Mouse (Mus musculus) limb, embryonic 11.5 days (tissue): ENCODE data around the gene Oxsm. TPM values are rescaled to one million over a fixed set of nuclear protein-coding genes. Genes with fewer than 3 reads are reported as not detected.
A peak's percentile ranks its signal among the peaks of the same experiment; 100 is the strongest.

Experiments used
- ATAC-seq: fragments of 200-750 bp; cut with Nextera tagmentation; 2 replicates; pipeline ENCODE4 v1.8.0; 2017; ENCODE audit warnings: low read depth; ENCODE audit not compliant: insufficient number of reproducible peaks, low FRiP score, low TSS enrichment
- DNase-seq: peaks from one replicate; pipeline ENCODE4 v3.0.0-alpha.2; 2015; ENCODE audit warnings: low spot score
- H3K27ac ChIP-seq: fragments of 300-500 bp; sonication (generic); replicated peaks from 2 replicates; pipeline ENCODE4 v1.5.1; 2014; ENCODE audit warnings: low read depth, mild to moderate bottlenecking, low read length
- H3K27me3 ChIP-seq: fragments of 300-500 bp; sonication (generic); 2 replicates; pipeline ENCODE4 v1.6.1; 2014; ENCODE audit warnings: mild to moderate bottlenecking, low read length, mixed read lengths; ENCODE audit not compliant: control insufficient read depth, insufficient read depth
- H3K36me3 ChIP-seq: fragments of 300-500 bp; sonication (generic); 2 replicates; pipeline ENCODE4 v1.6.1; 2014; ENCODE audit warnings: mild to moderate bottlenecking, low read length, moderate library complexity, mixed read lengths; ENCODE audit not compliant: control insufficient read depth, insufficient read depth
- H3K4me1 ChIP-seq: fragments of 300-500 bp; sonication (generic); 2 replicates; pipeline ENCODE4 v1.6.1; 2014; ENCODE audit warnings: low read length, mixed read lengths; ENCODE audit not compliant: control insufficient read depth, insufficient read depth
- H3K4me2 ChIP-seq: fragments of 300-500 bp; sonication (generic); 2 replicates; pipeline ENCODE4 v1.6.1; 2014; ENCODE audit warnings: low read depth, mild to moderate bottlenecking, moderate library complexity; ENCODE audit not compliant: severe bottlenecking
- H3K4me3 ChIP-seq: fragments of 300-500 bp; sonication (generic); 2 replicates; pipeline ENCODE4 v1.5.1; 2014; ENCODE audit warnings: low read depth, low read length
- H3K9ac ChIP-seq: fragments of 300-500 bp; sonication (generic); 2 replicates; pipeline ENCODE4 v1.6.1; 2014; ENCODE audit warnings: mild to moderate bottlenecking, low read length
- H3K9me3 ChIP-seq: fragments of 300-500 bp; sonication (generic); 2 replicates; pipeline ENCODE4 v1.6.1; 2016; ENCODE audit warnings: low read length; ENCODE audit not compliant: control insufficient read depth
- WGBS: fragments of 180-500 bp; shearing (Covaris S2); extraction: QIAGEN DNeasy Blood & Tissue Kit; methylation state at CpG from one replicate; pipeline ENCODE4 v1.1.7; 2014; 5-methylcytosine and 5-hydroxymethylcytosine counted together
- polyA plus RNA-seq: library from polyadenylated mRNA; unstranded; fragments of >200 nt; fragmentation: Nextera tagmentation; extraction: Ambion mirVana; gene quantifications from 2 replicates; pipeline ENCODE4 v1.2.1, GENCODE M21; 2014

Oxsm gene
- polyA plus RNA-seq, 1 experiment from 2014 or later = 1.1 TPM

DNA sequence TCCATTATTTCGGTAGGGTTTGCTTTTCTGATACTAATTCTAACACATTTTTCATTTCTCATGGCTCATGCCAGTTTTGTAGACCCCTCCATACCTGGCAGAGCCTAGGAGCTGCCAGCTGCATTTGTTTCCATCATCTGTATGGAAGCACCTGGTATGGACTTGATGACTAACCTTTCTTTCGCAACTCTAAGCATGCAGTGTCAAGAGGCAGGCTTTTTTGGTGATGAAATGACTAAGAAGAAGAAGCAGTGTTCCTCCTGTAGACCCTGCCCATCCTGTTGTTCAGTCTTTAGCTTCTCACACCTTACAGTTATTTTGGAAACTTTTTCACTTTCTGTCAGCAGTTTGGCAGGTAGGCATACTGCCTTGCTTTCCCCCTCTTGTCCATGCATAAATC, 20.2 kb upstream of the Oxsm start:
- H3K36me3 ChIP-seq = no peaks in the 10 kb centered on the region
- H3K27me3 ChIP-seq = no peaks in the 10 kb centered on the region
- DNase-seq (no peak), ATAC-seq (no peak)
- no peak overlapping the region for H3K27ac ChIP-seq
- no peaks in the 10 kb centered on the region for H3K9me3 ChIP-seq
- H3K9ac ChIP-seq = no peak overlapping the region
- H3K4me2 ChIP-seq = no peak overlapping the region
- 90% methylated on average over 2 of the region's 2 CpGs for WGBS
- no peak overlapping the region for H3K4me3 ChIP-seq
- no peaks in the 10 kb centered on the region for H3K4me1 ChIP-seq

DNA sequence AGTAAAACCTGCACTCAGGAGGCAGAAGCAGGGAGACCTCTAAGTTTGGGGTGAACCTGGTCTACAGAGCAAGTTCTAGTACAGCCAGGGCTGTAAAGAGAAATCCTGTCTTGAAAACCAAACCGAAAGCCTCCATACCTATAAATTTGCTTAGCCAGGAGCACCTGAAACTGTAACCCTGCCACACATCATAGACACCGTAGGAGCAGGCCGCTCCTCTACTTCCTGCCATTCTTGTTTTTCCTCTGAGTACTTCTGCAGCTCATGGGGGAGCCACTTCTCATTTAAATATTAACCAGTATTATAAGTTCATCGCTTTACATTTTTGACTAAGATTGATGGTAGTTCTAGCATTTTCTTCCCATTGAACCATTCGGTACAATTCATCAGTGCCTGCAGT, 17.4 kb upstream of the Oxsm start:
- ATAC-seq (no peak), DNase-seq (no peak)
- Histone ChIP-seq H3K36me3 (no peaks in the 10 kb centered on the region), H3K27ac (no peak overlapping the region), H3K9ac (no peak overlapping the region), H3K4me3 (no peak overlapping the region), H3K4me2 (no peak overlapping the region), H3K9me3 (no peaks in the 10 kb centered on the region), H3K27me3 (no peaks in the 10 kb centered on the region), H3K4me1 (no peaks in the 10 kb centered on the region)
- 90% methylated on average over 5 of the region's 5 CpGs for WGBS

DNA sequence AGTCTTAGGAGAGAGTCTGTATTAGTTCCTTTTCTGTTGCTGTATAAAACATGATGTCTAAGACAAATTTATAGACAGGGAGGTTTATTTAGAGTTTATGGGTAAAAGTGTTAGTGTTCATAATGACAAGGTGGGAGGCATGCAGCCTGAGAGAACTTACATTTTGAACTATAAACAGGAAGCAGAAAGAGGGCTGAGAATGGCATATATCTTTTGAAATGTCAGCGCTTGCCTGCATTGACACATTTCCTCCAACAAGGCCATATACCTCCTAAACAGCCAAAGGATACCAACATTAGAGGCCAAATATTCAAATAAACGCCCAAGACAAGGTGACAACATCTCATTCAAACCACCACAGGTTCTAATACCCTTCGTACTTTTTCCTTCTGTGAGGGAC, 12.3 kb upstream of the Oxsm start:
- Histone ChIP-seq H3K4me2 (no peak overlapping the region), H3K9me3 (no peaks in the 10 kb centered on the region), H3K36me3 (no peaks in the 10 kb centered on the region; the same call in 1 of the 2 replicates), H3K27me3 (no peaks in the 10 kb centered on the region), H3K9ac (no peak overlapping the region), H3K27ac (no peak overlapping the region), H3K4me3 (no peak overlapping the region), H3K4me1 (no peaks in the 10 kb centered on the region)
- DNase-seq (no peak), ATAC-seq (no peak)
- 82% methylated on average over 3 of the region's 3 CpGs for WGBS

DNA sequence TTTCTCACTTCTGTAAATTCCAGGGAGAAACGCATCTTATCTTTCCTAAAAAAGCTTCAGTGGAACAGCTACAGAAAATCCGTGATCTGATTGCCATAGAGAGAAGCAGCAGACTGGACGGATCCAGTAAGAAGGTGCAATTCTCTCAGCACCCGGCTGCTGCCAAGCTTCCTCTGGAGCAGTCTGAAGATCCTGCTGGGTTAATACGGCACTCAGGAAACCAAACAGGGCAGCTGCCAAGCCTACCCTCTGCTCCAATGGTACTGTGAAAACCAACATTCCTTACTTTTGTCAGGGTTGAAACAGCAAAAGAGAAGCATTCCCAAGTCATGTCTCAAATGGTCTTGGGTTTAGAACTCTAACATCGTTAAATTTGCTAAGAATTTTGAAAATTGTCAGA, 10.9 kb upstream of the Oxsm start:
- WGBS = 85% methylated on average over 6 of the region's 6 CpGs
- Histone ChIP-seq H3K4me3 (no peak overlapping the region), H3K9ac (no peak overlapping the region), H3K9me3 (no peaks in the 10 kb centered on the region), H3K4me2 (no peak overlapping the region), H3K36me3 (no peaks in the 10 kb centered on the region; the same call in 1 of the 2 replicates), H3K27me3 (no peaks in the 10 kb centered on the region), H3K27ac (no peak overlapping the region), H3K4me1 (no peaks in the 10 kb centered on the region)
- DNase-seq (no peak), ATAC-seq (no peak)

DNA sequence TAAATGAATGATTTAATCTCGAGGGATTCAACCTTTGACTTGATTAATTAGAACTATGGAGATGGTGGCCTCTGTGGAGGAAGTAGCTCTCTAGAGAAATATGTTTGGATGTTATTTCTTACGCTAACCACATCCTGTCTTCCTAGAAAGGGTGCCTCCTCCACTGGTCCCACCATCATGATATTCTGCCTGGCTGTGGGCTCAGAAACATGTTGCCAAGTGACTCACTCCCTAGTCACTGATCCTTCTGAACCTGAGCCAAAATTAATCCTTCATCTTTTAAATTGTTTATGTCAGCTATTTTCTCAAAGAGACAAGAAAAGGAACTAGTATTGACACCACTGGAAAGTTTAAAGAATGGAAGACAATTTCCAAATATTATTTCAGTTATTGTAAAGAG, 6.6 kb upstream of the Oxsm start:
- no peak overlapping the region for H3K4me3 ChIP-seq
- H3K4me1 ChIP-seq = no peaks in the 10 kb centered on the region
- H3K9me3 ChIP-seq = no peaks in the 10 kb centered on the region
- no peaks in the 10 kb centered on the region; the same call in 1 of the 2 replicates for H3K36me3 ChIP-seq
- no peaks in the 10 kb centered on the region for H3K27me3 ChIP-seq
- no peak overlapping the region for H3K27ac ChIP-seq
- no peak overlapping the region for H3K4me2 ChIP-seq
- DNase-seq = no peak
- no peak for ATAC-seq
- H3K9ac ChIP-seq = no peak overlapping the region
- WGBS = 82% methylated on average over 2 of the region's 2 CpGs

DNA sequence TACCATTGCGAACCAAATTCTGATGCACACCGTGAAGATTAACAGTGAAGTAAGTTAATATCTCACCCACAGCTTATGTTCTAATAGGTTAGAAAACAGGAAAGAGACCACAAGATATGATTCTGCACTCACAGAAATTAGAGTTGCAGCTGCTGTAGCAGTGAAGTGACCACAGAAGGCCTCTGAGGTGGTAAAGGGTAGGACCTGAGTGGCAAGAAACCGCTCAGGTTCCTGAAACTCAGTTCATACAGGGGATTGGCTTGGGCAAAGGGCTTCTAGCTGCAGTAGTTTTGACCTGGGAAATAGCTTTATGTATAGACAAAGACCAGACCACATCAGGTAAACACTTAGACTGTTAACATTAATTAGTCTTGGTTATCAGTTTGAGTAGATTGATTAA, 6.1 kb upstream of the Oxsm start:
- Histone ChIP-seq H3K9me3 (no peaks in the 10 kb centered on the region), H3K4me1 (no peaks in the 10 kb centered on the region), H3K36me3 (no peaks in the 10 kb centered on the region; the same call in 1 of the 2 replicates), H3K27ac (no peak overlapping the region), H3K27me3 (no peaks in the 10 kb centered on the region), H3K9ac (no peak overlapping the region), H3K4me3 (no peak overlapping the region), H3K4me2 (no peak overlapping the region)
- WGBS = 98% methylated on average over 3 of the region's 3 CpGs
- ATAC-seq (no peak), DNase-seq (no peak)

DNA sequence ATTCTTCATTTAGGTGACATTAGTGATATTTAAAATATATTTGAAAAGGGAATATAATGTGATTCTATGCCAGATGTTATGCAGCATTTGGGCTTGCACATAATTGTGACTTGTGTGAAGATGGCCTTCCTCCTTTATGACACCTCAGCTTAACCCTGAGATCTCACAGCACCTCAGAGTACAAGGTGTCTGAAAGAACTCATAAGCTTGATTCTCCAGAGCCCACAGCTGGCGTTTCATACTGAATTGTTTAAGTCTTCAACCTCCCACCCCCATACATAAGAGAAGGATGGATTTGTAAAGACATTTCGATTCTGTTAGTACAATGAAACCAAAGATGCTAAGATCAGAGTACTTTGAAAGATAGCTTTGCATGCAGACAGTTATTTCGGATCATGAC, 491 bp upstream of the Oxsm start:
- no peaks in the 10 kb centered on the region for H3K9me3 ChIP-seq
- WGBS = 80% methylated on average over 3 of the region's 3 CpGs
- DNase-seq (no peak), ATAC-seq (no peak)
- H3K36me3 ChIP-seq = no peaks in the 10 kb centered on the region
- no peaks in the 10 kb centered on the region for H3K4me1 ChIP-seq
- no peaks in the 10 kb centered on the region for H3K27me3 ChIP-seq
- H3K27ac ChIP-seq = no peak overlapping the region
- peak overlapping the region; percentile 64 for H3K4me2 ChIP-seq
- H3K9ac ChIP-seq = no peak overlapping the region
- peak overlapping the region; percentile 69 for H3K4me3 ChIP-seq

DNA sequence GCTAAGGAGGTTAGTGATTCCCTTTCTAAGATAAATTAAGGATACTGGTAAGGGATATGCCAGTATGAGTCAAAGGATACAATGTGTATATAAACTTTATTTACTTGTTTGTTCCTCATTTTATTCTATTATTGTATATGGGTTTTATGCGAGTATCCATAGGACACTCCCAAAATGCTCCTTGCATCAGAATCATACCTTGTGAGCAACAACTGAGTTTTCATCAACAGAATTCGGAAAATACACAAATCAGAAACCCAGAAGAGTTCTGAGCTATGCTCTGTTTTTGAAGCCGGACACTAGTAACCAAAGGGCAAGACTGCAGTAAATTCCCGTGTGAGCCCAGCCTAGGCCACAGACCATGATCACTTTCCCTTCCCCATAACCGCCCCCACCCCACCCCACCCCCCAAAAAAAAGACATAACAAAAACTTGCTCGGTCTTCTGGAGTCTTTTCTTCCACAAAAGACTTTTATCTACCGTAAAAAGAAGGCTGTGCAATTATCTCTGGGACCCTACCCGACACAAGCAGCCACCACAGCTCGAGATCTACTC, 928 bp downstream of the Oxsm start:
- Histone ChIP-seq H3K9me3 (no peaks in the 10 kb centered on the region), H3K4me2 (peak overlapping the region; percentile 64), H3K4me1 (no peaks in the 10 kb centered on the region), H3K4me3 (peak overlapping the region; percentile 69), H3K27ac (no peak overlapping the region; the same call in 1 of the 2 replicates), H3K9ac (peak overlapping the region; percentile 96), H3K27me3 (no peaks in the 10 kb centered on the region), H3K36me3 (no peaks in the 10 kb centered on the region)
- DNase-seq (no peak), ATAC-seq (peak; percentile 11; the same call in 1 of the 2 replicates)
- 20% methylated on average over 9 of the region's 9 CpGs for WGBS

DNA sequence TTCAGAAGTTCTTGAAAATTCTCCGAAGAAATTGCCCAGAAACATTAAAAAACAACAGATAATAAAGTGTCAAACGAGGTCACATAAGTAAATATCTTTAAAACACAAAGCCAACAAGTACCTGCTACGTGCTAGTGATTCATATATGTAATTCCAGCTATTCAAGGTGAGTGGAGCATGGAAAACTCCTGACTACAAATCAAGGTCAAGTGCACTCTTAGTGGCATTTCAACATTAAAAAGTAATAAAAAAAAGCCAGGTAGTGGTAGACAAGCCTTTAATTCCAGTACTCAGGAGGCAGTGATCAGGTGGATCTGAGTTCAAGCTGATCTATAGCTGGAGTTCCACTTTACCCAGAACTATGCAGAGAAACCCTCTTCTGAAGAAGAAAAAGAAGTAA, 1.5 kb downstream of the Oxsm start:
- Histone ChIP-seq H3K27ac (no peak overlapping the region), H3K4me2 (no peak overlapping the region), H3K36me3 (no peaks in the 10 kb centered on the region), H3K9me3 (no peaks in the 10 kb centered on the region), H3K4me3 (no peak overlapping the region), H3K4me1 (no peaks in the 10 kb centered on the region), H3K9ac (no peak overlapping the region), H3K27me3 (no peaks in the 10 kb centered on the region)
- WGBS = 74% methylated on average over 3 of the region's 3 CpGs
- ATAC-seq = no peak
- DNase-seq = no peak
